In genomic region chr8:78635241-78635771, GRCm38 (mm10) we compare ENCODE assay signal across 15 mouse cellular contexts.
DNase-seq lines count a peak whose midpoint lies in the region; ATAC-seq lines count a peak whose summit lies in the region.
"Had no signal": no experiment of that assay in that cellular context is flagged by ENCODE, and none has a peak within 500 bp of the region (broad histone marks: within the 10 kb centered on the region; RNA-seq: fewer than 3 reads in every experiment).

No protein-coding gene starts in this region.

- DNase-seq in embryo, embryonic 10.5 days (ENCODE audit: low spot score) = peak; percentile 22
- DNase-seq in embryo, embryonic 11 days = no peak
- no peak for DNase-seq in lung, postnatal 25 days (ENCODE audit: low spot score)
- no peak for DNase-seq in embryonic facial prominence, embryonic 10.5 days (ENCODE audit: low spot score)
- no peak for DNase-seq in cerebellum, adult 18-20 months
- DNase-seq: cerebellum, postnatal 25 days; layer of hippocampus, adult 9-11 months had no signal

- H3K27ac ChIP-seq in hindbrain, embryonic 12.5 days = peak overlapping the region; percentile 37; the same call in 1 of the 2 replicates
- no peak overlapping the region for H3K27ac ChIP-seq in hindbrain, embryonic 16.5 days (ENCODE audit: low read depth, low read length)
- H3K27ac ChIP-seq in lung, embryonic 16.5 days (ENCODE audit: low read length) = peak overlapping the region; percentile 71
- peak overlapping the region; percentile 44; the same call in 1 of the 2 replicates for H3K27ac ChIP-seq in embryonic facial prominence, embryonic 10.5 days (replicated peaks)
- H3K27ac ChIP-seq: heart, embryonic 10.5 days; liver, embryonic 15.5 days; neural tube, embryonic 12.5 days had no signal

- 51% methylated on average over 8 of the region's 8 CpGs for WGBS in hindbrain, embryonic 12.5 days
- 69% methylated on average over 8 of the region's 8 CpGs for WGBS in hindbrain, embryonic 16.5 days
- WGBS in lung, embryonic 16.5 days = 53% methylated on average over 8 of the region's 8 CpGs
- 72% methylated on average over 8 of the region's 8 CpGs for WGBS in embryonic facial prominence, embryonic 10.5 days

- H3K4me2 ChIP-seq in hindbrain, embryonic 12.5 days (replicated peaks) = no peak overlapping the region
- H3K4me2 ChIP-seq in hindbrain, embryonic 16.5 days (ENCODE audit: low read length) = no peak overlapping the region
- no peak overlapping the region for H3K4me2 ChIP-seq in lung, embryonic 16.5 days (ENCODE audit: low read depth, low read length)
- H3K4me2 ChIP-seq: liver, embryonic 15.5 days had no signal

- no peaks in the 10 kb centered on the region for H3K27me3 ChIP-seq in hindbrain, embryonic 12.5 days
- H3K27me3 ChIP-seq in hindbrain, embryonic 16.5 days (replicated peaks; ENCODE audit: control insufficient read depth, insufficient read depth, low read length) = no peaks in the 10 kb centered on the region
- H3K27me3 ChIP-seq in lung, embryonic 16.5 days (ENCODE audit: control insufficient read depth, insufficient read depth, low read depth, low read length) = no peaks in the 10 kb centered on the region
- no peaks in the 10 kb centered on the region for H3K27me3 ChIP-seq in embryonic facial prominence, embryonic 10.5 days (replicated peaks; ENCODE audit: low read depth, poor library complexity, severe bottlenecking)
- H3K27me3 ChIP-seq: liver, embryonic 15.5 days had no signal

- no peak overlapping the region for H3K9ac ChIP-seq in hindbrain, embryonic 12.5 days
- no peak overlapping the region for H3K9ac ChIP-seq in hindbrain, embryonic 16.5 days (ENCODE audit: low read depth, low read length)
- H3K9ac ChIP-seq in lung, embryonic 16.5 days (ENCODE audit: low read length) = no peak overlapping the region
- H3K9ac ChIP-seq: liver, embryonic 15.5 days; neural tube, embryonic 12.5 days had no signal

- no peaks in the 10 kb centered on the region for H3K9me3 ChIP-seq in hindbrain, embryonic 12.5 days (replicated peaks)
- H3K9me3 ChIP-seq in hindbrain, embryonic 16.5 days (ENCODE audit: control insufficient read depth, low read length) = no peaks in the 10 kb centered on the region
- no peaks in the 10 kb centered on the region; the same call in 1 of the 2 replicates for H3K9me3 ChIP-seq in lung, embryonic 16.5 days (ENCODE audit: control insufficient read depth, low read length)
- H3K9me3 ChIP-seq in embryonic facial prominence, embryonic 10.5 days = no peaks in the 10 kb centered on the region
- H3K9me3 ChIP-seq: G1E; heart, embryonic 10.5 days; liver, embryonic 15.5 days; neural tube, embryonic 12.5 days had no signal

- H3K36me3 ChIP-seq in hindbrain, embryonic 12.5 days = no peaks in the 10 kb centered on the region
- no peaks in the 10 kb centered on the region for H3K36me3 ChIP-seq in hindbrain, embryonic 16.5 days (ENCODE audit: control insufficient read depth, insufficient read depth, low read length)
- peaks cover 2% of the 10 kb centered on the region; the same call in 1 of the 2 replicates for H3K36me3 ChIP-seq in lung, embryonic 16.5 days (ENCODE audit: control insufficient read depth, insufficient read depth, low read length)
- no peaks in the 10 kb centered on the region for H3K36me3 ChIP-seq in embryonic facial prominence, embryonic 10.5 days (replicated peaks)
- H3K36me3 ChIP-seq: heart, embryonic 10.5 days; liver, embryonic 15.5 days; neural tube, embryonic 12.5 days had no signal

- H3K4me1 ChIP-seq in hindbrain, embryonic 12.5 days = peaks cover 31% of the 10 kb centered on the region
- peaks cover 7% of the 10 kb centered on the region for H3K4me1 ChIP-seq in hindbrain, embryonic 16.5 days (ENCODE audit: control insufficient read depth, insufficient read depth, low read depth, low read length)
- H3K4me1 ChIP-seq in lung, embryonic 16.5 days (replicated peaks; ENCODE audit: control insufficient read depth, insufficient read depth, low read length) = peaks cover 6% of the 10 kb centered on the region
- peaks cover 27% of the 10 kb centered on the region for H3K4me1 ChIP-seq in embryonic facial prominence, embryonic 10.5 days
- H3K4me1 ChIP-seq: liver, embryonic 15.5 days had no signal

- H3K4me3 ChIP-seq in hindbrain, embryonic 12.5 days = no peak overlapping the region
- no peak overlapping the region for H3K4me3 ChIP-seq in hindbrain, embryonic 16.5 days (ENCODE audit: low read length)
- no peak overlapping the region for H3K4me3 ChIP-seq in lung, embryonic 16.5 days (ENCODE audit: low read length)
- no peak overlapping the region for H3K4me3 ChIP-seq in embryonic facial prominence, embryonic 10.5 days
- H3K4me3 ChIP-seq: heart, embryonic 10.5 days; liver, embryonic 15.5 days; neural tube, embryonic 12.5 days had no signal

- ATAC-seq in hindbrain, embryonic 12.5 days (ENCODE audit: low FRiP score) = peak; percentile 29
- no peak for ATAC-seq in hindbrain, embryonic 16.5 days
- peak; percentile 56 for ATAC-seq in lung, embryonic 16.5 days (ENCODE audit: low read depth)
- ATAC-seq: CD4-positive, CD25-positive, alpha-beta regulatory T cell, adult 4 months had no signal
